Mouse (Mus musculus) lung, postnatal 0 days (tissue): ENCODE results near the gene Dock3.

Experiments used
- CTCF ChIP-seq: IDR thresholded peaks from 2 replicates; pipeline ENCODE4 v1.5.1; 2016; ENCODE audit warnings: antibody characterized with exemption, mild to moderate bottlenecking
- EP300 ChIP-seq: IDR thresholded peaks from 2 replicates; pipeline ENCODE4 v1.6.1; 2016; ENCODE audit warnings: antibody characterized with exemption, mild to moderate bottlenecking, control low read depth

DNA sequence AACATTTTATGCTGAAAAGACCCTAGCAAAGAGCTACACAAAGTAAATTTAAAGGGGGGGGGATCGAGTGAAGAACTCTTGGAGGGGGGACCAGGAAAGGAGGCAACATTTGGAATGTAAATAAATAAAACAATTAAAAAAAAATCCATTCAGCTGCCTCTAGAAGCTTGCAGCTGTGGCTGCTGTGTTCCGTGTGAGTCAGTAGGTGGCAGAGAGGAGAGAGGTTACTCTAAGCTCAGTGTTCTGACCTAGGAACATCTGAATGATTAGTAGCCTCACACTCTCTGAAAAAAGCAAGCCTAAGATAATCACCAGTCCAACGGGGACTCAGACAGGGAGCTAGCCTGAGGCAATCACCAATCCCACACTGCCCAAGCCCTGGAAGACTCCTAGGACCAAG lies 66.9 kb downstream of the Dock3 start:
- peak; percentile 44; the same call in 1 of the 2 replicates for TF ChIP-seq CTCF
- TF ChIP-seq EP300: no peak
